Mouse (Mus musculus) c-Kit-positive CD71-positive TER-119-positive erythroid progenitor cells, embryonic 14.5 days (primary cell): ENCODE results near the gene Fam19a2.

Source experiments
- DNase-seq: peaks from one replicate; pipeline ENCODE4 v3.0.0-alpha.2; 2013; ENCODE audit warnings: low spot score

The Fam19a2 gene

GRCm38 (mm10) chr10:123263876-123264309 is at the start of gene Fam19a2:
Gene Fam19a2 (plus strand): TSS chr10:123263996.
- DNase-seq = peak; percentile 53

DNA sequence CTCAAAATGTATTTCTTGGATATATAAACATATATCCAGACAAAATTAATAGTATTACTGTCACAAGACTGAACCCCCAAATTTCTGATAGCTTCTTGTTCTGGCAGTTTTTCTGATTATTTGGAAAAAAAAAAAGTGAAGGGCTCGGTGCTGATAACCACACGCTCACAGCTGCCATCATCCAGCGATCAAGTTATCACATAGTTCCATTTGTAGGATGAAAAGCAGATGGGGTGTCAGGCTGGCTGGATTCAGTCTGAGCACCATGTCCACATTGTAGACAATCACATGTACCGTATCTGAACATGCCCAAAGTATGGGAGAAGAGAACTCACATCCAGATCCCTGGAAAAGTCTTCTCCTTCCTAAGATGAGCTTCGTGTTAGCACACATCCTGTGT is 41.0 kb upstream of the Fam19a2 start:
- DNase-seq = no peak

- DNase-seq = no peak
These were observed 34.4 kb upstream of the Fam19a2 start for GRCm38 (mm10) chr10:123229420-123229819.

DNA sequence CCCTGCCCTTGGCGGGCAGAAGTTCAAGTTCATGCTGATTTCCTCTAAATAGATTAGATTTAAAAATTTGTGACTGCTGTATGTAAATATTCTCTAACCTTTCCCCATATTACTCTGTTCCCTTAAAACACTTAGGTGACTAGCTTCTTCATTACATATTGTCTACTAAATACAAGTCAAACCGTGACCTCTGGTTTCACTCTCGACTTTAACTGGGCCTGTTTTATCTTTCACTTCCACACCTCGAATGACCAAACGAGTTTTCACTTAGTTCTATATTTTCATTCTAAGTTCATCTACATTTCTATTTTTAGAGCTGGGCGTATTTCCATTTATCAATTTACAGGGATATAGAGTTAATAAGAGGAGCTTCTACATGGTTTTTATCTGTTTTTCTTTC is 15.7 kb upstream of the Fam19a2 start:
- no peak for DNase-seq

DNA sequence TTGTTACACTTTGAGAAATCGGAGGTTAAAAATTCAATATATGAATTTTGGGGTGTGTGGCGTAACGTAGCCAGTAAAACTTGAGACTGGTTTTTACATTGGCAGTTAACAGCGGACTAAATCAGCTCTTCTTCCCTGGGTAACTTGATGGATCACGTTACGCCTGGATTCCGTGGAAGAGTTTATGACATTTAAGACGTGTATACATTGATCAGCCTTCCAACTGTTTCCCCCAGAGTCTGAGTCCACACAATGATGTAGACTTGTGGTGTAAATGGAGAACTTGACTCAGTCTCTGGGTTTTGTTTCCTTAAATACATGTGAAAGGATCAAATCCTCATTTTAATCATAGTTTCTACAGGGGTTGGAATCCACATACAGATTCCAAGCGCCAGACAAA is 11.9 kb upstream of the Fam19a2 start:
- no peak for DNase-seq

GRCm38 (mm10) chr10:123254299-123254698 is 9.5 kb upstream of the Fam19a2 start:
- no peak for DNase-seq

DNA sequence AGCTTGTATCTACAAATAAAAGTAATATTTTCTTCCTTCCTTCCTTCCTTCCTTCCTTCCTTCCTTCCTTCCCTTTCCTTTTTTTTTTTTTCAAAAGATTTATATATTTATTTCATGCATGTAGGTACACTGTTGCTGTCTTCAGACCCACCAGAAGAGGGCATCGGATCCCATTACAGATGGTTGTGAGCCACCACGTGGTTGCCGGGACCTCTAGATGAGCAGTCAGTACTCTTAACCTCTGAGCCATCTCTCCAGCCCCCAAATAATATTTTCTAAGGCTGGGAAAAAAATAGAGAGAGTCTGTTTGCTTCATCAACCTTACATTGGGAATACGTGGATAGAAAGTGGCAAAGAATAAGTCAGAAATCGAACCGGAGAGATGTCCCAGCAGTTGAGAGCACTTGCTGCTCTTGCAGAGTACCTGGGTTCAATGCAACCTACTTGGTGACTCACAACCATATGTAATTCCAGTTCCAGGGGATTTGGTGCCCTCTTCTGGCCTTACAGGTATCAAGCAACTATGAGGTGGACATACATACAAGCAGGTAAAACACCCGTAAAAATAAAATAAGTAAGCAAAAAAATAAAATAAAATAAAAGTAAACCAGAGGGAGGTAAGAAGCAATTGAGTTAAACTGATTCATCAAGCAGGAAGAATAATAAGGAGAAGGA is 8.0 kb upstream of the Fam19a2 start:
- DNase-seq = peak; percentile 25

DNA sequence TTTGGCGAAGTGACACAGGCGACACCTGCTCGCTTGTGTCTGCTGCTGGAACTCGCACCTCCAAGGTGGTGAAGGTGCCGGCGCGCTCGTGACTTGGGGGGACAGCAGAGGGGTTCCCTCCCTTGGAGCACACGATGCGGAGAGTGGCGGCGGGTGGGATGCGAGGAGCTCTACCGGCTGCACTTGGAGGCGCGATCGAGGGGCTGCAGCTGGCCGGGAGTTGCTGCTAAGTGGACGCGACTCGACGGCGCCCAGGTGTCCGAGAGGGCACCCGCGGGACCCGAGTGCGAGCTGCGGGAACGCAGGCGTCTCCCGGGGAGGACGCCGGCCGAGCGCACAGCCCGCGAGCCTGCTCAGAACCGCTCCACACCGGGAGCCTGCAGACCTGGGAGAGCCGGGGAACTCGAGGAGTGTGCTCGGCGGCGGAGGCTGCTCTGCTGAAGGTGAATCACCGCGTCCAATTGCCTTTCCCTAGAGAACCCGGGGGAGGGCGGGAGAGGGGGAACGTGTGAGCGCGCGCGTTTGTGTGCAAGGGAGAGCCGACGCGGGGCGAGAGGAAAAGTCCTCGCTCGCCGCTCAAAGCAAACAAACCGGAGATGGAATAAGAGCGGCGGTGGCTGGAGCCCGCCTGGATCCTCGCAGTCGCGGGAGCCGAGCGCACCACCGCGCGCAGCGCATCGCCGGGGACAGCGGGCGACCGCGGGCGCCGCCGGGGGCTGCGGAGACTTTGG is 830 bp downstream of the Fam19a2 start:
- DNase-seq = no peak

- DNase-seq = no peak
These were observed 1.5 kb downstream of the Fam19a2 start for GRCm38 (mm10) chr10:123265241-123265790.

GRCm38 (mm10) chr10:123268568-123268967 is 4.8 kb downstream of the Fam19a2 start:
- DNase-seq = no peak

- DNase-seq = no peak
These were observed 10.8 kb downstream of the Fam19a2 start for GRCm38 (mm10) chr10:123274554-123274953.

GRCm38 (mm10) chr10:123307300-123307699 is 43.5 kb downstream of the Fam19a2 start:
- no peak for DNase-seq

DNA sequence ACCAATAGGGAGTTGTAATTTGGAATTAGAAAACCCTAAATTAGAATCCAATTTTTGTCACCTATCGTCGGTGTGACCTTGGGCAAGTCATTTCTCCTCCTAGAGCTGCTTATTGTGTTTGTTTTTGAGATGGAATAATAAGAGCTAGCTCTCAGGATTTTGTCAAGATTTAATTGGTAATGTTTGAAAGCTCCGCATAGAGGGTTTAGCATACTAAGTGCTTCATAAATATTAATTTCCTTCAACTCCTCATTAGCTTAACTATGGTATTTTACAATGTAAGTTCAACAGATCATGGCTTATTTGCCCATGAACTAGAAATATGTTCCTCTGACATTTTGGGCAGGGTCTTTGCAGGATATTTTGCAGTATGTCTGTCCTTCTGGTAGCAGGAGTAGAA is 62.5 kb downstream of the Fam19a2 start:
- DNase-seq = no peak

- no peak for DNase-seq
These were observed 77.5 kb downstream of the Fam19a2 start for GRCm38 (mm10) chr10:123341280-123341679.

GRCm38 (mm10) chr10:123342591-123343236 is 78.9 kb downstream of the Fam19a2 start:
- no peak for DNase-seq

- DNase-seq = no peak
These were observed 82.5 kb downstream of the Fam19a2 start for GRCm38 (mm10) chr10:123346301-123346700.

GRCm38 (mm10) chr10:123353667-123354066 is 89.9 kb downstream of the Fam19a2 start:
- no peak for DNase-seq

DNA sequence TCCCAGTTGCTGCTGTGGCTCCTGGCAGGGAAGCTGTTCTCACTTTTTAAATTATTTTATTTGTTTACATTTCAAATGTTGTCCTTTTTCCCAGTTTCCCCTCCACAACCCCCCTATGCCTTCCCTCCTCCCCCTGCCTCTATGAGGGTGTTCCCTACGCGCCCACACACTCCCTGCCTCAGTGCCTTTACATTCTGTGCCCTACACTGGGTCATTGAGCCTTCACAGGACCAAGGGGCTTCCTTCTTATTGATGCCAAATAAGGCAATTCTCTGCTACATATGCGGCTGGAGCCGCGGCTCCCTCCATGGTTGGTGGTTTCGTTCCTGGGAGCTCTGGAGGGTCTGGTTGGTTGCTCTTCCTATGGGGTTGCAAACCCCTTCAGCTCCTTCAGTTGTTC is 93.2 kb downstream of the Fam19a2 start:
- DNase-seq = no peak

DNA sequence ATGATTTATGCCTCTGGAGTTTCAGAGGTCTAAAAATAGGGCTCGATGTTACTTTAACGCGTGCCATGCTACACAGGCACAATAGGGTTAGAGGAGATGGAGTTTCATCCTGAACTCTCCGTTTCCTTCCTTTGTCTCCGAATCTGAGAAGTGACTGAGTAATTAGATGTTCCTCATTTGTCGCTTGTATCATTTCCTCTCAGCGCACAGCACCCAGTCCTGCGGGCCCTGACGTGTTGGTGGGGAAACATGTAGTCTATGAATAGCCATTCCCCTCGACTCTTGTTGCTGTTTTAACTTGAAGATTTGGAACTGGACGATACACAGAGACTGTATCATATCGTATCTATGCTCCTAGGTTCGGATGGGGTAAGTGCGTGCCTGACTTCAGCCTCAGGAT is 96.7 kb downstream of the Fam19a2 start:
- DNase-seq = no peak

GRCm38 (mm10) chr10:123364628-123365027 is 100.8 kb downstream of the Fam19a2 start:
- no peak for DNase-seq

- DNase-seq = no peak
These were observed 103.5 kb downstream of the Fam19a2 start for GRCm38 (mm10) chr10:123367152-123367864.

- DNase-seq = no peak
These were observed 119.5 kb downstream of the Fam19a2 start for GRCm38 (mm10) chr10:123383277-123383676.
